Mouse (Mus musculus) megakaryocyte, embryonic 14.5 days (primary cell): ENCODE measurements at regions not wholly inside any gene's neighbourhood (a gene's known extent, or its start where the extent isn't known, plus 50 kb on each side); places are given as distances from the start of the nearest gene placed in this dataset.
"Not testable (repeated sequence)": the region's sequence is repeated elsewhere in the genome, so short reads cannot be mapped to it uniquely, and the experiment has no call there.

Experiments
- H3K27me3 ChIP-seq: replicated peaks from 2 replicates; pipeline ENCODE3; 2012; ENCODE audit warnings: inconsistent platforms
- H3K36me3 ChIP-seq: replicated peaks from 2 replicates; pipeline ENCODE3; 2012; ENCODE audit warnings: low read length, inconsistent platforms, mixed read lengths
- H3K4me1 ChIP-seq: 2 replicates; pipeline ENCODE4 v1.6.1; 2012; ENCODE audit warnings: inconsistent platforms
- H3K4me3 ChIP-seq: replicated peaks from 2 replicates; pipeline ENCODE3; 2012; ENCODE audit warnings: moderate library complexity, mild to moderate bottlenecking, inconsistent platforms
- H3K9me3 ChIP-seq: 2 replicates; pipeline ENCODE4 v1.6.1; 2012; ENCODE audit warnings: inconsistent platforms
- FLI1 ChIP-seq: IDR thresholded peaks from 2 replicates; pipeline ENCODE4 v1.6.1; 2012; ENCODE audit warnings: low read length, inconsistent platforms, mixed read lengths
- GATA1 ChIP-seq: IDR thresholded peaks from 3 replicates; pipeline ENCODE4 v1.6.1; 2012; ENCODE audit warnings: mixed read lengths, low read length, inconsistent platforms, borderline replicate concordance

- Histone ChIP-seq H3K36me3 (no peaks in the 10 kb centered on the region), H3K4me3 (no peak overlapping the region), H3K27me3 (no peaks in the 10 kb centered on the region), H3K9me3 (peaks cover 41% of the 10 kb centered on the region), H3K4me1 (no peaks in the 10 kb centered on the region)
- TF ChIP-seq GATA1, result no peak
- no peak for TF ChIP-seq FLI1
Observed at GRCm38 (mm10) chr2:171562656-171563055, 480.6 kb downstream of the Cbln4 start.

GRCm38 (mm10) chr2:171542768-171543167, 500.5 kb downstream of the Cbln4 start:
- not testable (repeated sequence) for H3K4me3 ChIP-seq, H3K4me1 ChIP-seq, H3K36me3 ChIP-seq, H3K27me3 ChIP-seq
- H3K9me3 ChIP-seq, result peaks cover 30% of the 10 kb centered on the region

- TF ChIP-seq GATA1, result no peak
- no peak for TF ChIP-seq FLI1
- H3K4me3 ChIP-seq, result no peak overlapping the region
- H3K36me3 ChIP-seq, result no peaks in the 10 kb centered on the region
- no peaks in the 10 kb centered on the region for H3K27me3 ChIP-seq
- H3K4me1 ChIP-seq, result no peaks in the 10 kb centered on the region
- H3K9me3 ChIP-seq, result peaks cover 64% of the 10 kb centered on the region
Observed at GRCm38 (mm10) chr2:171514876-171515275, 528.4 kb downstream of the Cbln4 start.

- Histone ChIP-seq H3K4me3 (no peak overlapping the region), H3K9me3 (peaks cover 44% of the 10 kb centered on the region), H3K27me3 (no peaks in the 10 kb centered on the region), H3K4me1 (no peaks in the 10 kb centered on the region), H3K36me3 (no peaks in the 10 kb centered on the region)
- no peak for TF ChIP-seq GATA1
- TF ChIP-seq FLI1, result no peak
Observed at GRCm38 (mm10) chr2:171496620-171497019, 546.6 kb downstream of the Cbln4 start.

GRCm38 (mm10) chr2:171493741-171494140, 549.5 kb downstream of the Cbln4 start:
- no peak for TF ChIP-seq FLI1
- no peak for TF ChIP-seq GATA1
- Histone ChIP-seq H3K27me3 (no peaks in the 10 kb centered on the region), H3K4me1 (no peaks in the 10 kb centered on the region), H3K4me3 (no peak overlapping the region), H3K36me3 (no peaks in the 10 kb centered on the region), H3K9me3 (peaks cover 49% of the 10 kb centered on the region)

- Histone ChIP-seq H3K27me3 (no peaks in the 10 kb centered on the region), H3K4me1 (no peaks in the 10 kb centered on the region), H3K9me3 (peaks cover 30% of the 10 kb centered on the region), H3K4me3 (no peak overlapping the region), H3K36me3 (no peaks in the 10 kb centered on the region)
- TF ChIP-seq FLI1, result no peak
- no peak for TF ChIP-seq GATA1
Observed at GRCm38 (mm10) chr2:171487284-171487683, 556.0 kb downstream of the Cbln4 start.

- no peak for TF ChIP-seq GATA1
- TF ChIP-seq FLI1, result no peak
- no peaks in the 10 kb centered on the region for H3K36me3 ChIP-seq
- no peaks in the 10 kb centered on the region for H3K4me1 ChIP-seq
- no peaks in the 10 kb centered on the region for H3K27me3 ChIP-seq
- no peak overlapping the region for H3K4me3 ChIP-seq
- H3K9me3 ChIP-seq, result peaks cover 65% of the 10 kb centered on the region
Observed at GRCm38 (mm10) chr2:171453241-171453640, 590.0 kb downstream of the Cbln4 start.

GRCm38 (mm10) chr2:171406057-171406456, 637.2 kb downstream of the Cbln4 start:
- Histone ChIP-seq H3K36me3 (no peaks in the 10 kb centered on the region), H3K27me3 (no peaks in the 10 kb centered on the region), H3K4me1 (no peaks in the 10 kb centered on the region), H3K9me3 (peaks cover 29% of the 10 kb centered on the region), H3K4me3 (no peak overlapping the region)
- TF ChIP-seq GATA1, result no peak
- TF ChIP-seq FLI1, result no peak

- Histone ChIP-seq H3K9me3 (peaks cover 58% of the 10 kb centered on the region), H3K27me3 (no peaks in the 10 kb centered on the region), H3K36me3 (no peaks in the 10 kb centered on the region), H3K4me3 (no peak overlapping the region), H3K4me1 (no peaks in the 10 kb centered on the region)
- no peak for TF ChIP-seq FLI1
- TF ChIP-seq GATA1, result no peak
Observed at GRCm38 (mm10) chr2:171388936-171389335, 654.3 kb downstream of the Cbln4 start.

GRCm38 (mm10) chr2:171373457-171373856, 641.9 kb downstream of the Dok5 start:
- Histone ChIP-seq H3K4me1 (no peaks in the 10 kb centered on the region), H3K27me3 (no peaks in the 10 kb centered on the region), H3K9me3 (peaks cover 59% of the 10 kb centered on the region), H3K36me3 (no peaks in the 10 kb centered on the region), H3K4me3 (no peak overlapping the region)
- no peak for TF ChIP-seq GATA1
- TF ChIP-seq FLI1, result no peak

GRCm38 (mm10) chr2:171373016-171373415, 641.4 kb downstream of the Dok5 start:
- no peak for TF ChIP-seq FLI1
- TF ChIP-seq GATA1, result no peak
- H3K36me3 ChIP-seq, result no peaks in the 10 kb centered on the region
- H3K27me3 ChIP-seq, result no peaks in the 10 kb centered on the region
- H3K4me1 ChIP-seq, result no peaks in the 10 kb centered on the region
- H3K4me3 ChIP-seq, result no peak overlapping the region
- peaks cover 55% of the 10 kb centered on the region for H3K9me3 ChIP-seq
